Mouse (Mus musculus) telencephalon, adult 2 months (tissue): ENCODE data around the gene Msmp.
"Not testable (repeated sequence)": the region's sequence is repeated elsewhere in the genome, so short reads cannot be mapped to it uniquely, and the experiment has no call there.

Source experiments
- DNase-seq: peaks from one replicate; pipeline ENCODE4 v3.0.0-alpha.2; 2011; ENCODE audit warnings: low read depth, low spot score

Gene Msmp

GRCm38 (mm10) chr4:43561997-43562768 is 22.1 kb downstream of the Msmp start, which contains the start of the genes Creb3 and Tln1:
Gene Creb3, plus strand, starts transcription at chr4:43562332.
Gene Tln1, minus strand, starts transcription at chr4:43562691.
- DNase-seq = peak; percentile 98

- no peak for DNase-seq
These were observed 22.8 kb downstream of the Msmp start for GRCm38 (mm10) chr4:43561436-43561996.

GRCm38 (mm10) chr4:43560976-43561375 is 23.3 kb downstream of the Msmp start:
- DNase-seq = no peak

- no peak for DNase-seq
These were observed 24.1 kb downstream of the Msmp start for GRCm38 (mm10) chr4:43560243-43560611.

GRCm38 (mm10) chr4:43559519-43560242 is 24.6 kb downstream of the Msmp start:
- DNase-seq = no peak

GRCm38 (mm10) chr4:43558631-43559356 is 25.5 kb downstream of the Msmp start:
- DNase-seq = no peak

GRCm38 (mm10) chr4:43558028-43558630 is 26.2 kb downstream of the Msmp start:
- DNase-seq = no peak

- DNase-seq = no peak
These were observed 28.4 kb downstream of the Msmp start for GRCm38 (mm10) chr4:43555926-43556325.

GRCm38 (mm10) chr4:43553891-43554290 is 30.4 kb downstream of the Msmp start:
- DNase-seq = no peak

- DNase-seq = peak; percentile 63
These were observed 31.9 kb downstream of the Msmp start for GRCm38 (mm10) chr4:43552437-43552836.

GRCm38 (mm10) chr4:43551854-43552253 is 32.4 kb downstream of the Msmp start:
- not testable (repeated sequence) for DNase-seq

GRCm38 (mm10) chr4:43549055-43549454 is 35.2 kb downstream of the Msmp start:
- no peak for DNase-seq

GRCm38 (mm10) chr4:43547160-43547559 is 37.1 kb downstream of the Msmp start:
- no peak for DNase-seq

GRCm38 (mm10) chr4:43546375-43547047 is 37.8 kb downstream of the Msmp start:
- no peak for DNase-seq

GRCm38 (mm10) chr4:43542044-43542443 is 42.2 kb downstream of the Msmp start:
- no peak for DNase-seq

- DNase-seq = no peak
These were observed 48.3 kb downstream of the Msmp start for GRCm38 (mm10) chr4:43536031-43536430.

GRCm38 (mm10) chr4:43535628-43536027 is 48.7 kb downstream of the Msmp start:
- DNase-seq = no peak

GRCm38 (mm10) chr4:43533270-43533669 is 51.0 kb downstream of the Msmp start:
- DNase-seq = no peak
